Mouse (Mus musculus): Measurements from ENCODE around the gene Soga3.

Gene Soga3

GRCm38 (mm10) chr10:29143566-29144335 is at the start of gene Soga3:
TSS of gene Soga3 (plus strand) at chr10:29143839.
- peak; percentile 82 for DNase-seq (ENCODE audit: low spot score)

- peak; percentile 55 for DNase-seq (ENCODE audit: low spot score)
Observed at GRCm38 (mm10) chr10:29106962-29107361, 36.7 kb upstream of the Soga3 start.

GRCm38 (mm10) chr10:29142556-29143105 is 1.0 kb upstream of the Soga3 start:
- DNase-seq (ENCODE audit: low spot score), result peak; percentile 45

- peak; percentile 5 for DNase-seq (ENCODE audit: low spot score)
Observed at GRCm38 (mm10) chr10:29144612-29145405, 1.2 kb downstream of the Soga3 start.

GRCm38 (mm10) chr10:29146198-29146857 is 2.7 kb downstream of the Soga3 start:
- DNase-seq (ENCODE audit: low spot score), result peak; percentile 32

GRCm38 (mm10) chr10:29146858-29147640 is 3.4 kb downstream of the Soga3 start:
- DNase-seq (ENCODE audit: low spot score), result peak; percentile 84

GRCm38 (mm10) chr10:29147641-29147990 is 4.0 kb downstream of the Soga3 start:
- DNase-seq (ENCODE audit: low spot score), result no peak

GRCm38 (mm10) chr10:29148076-29148475 is 4.4 kb downstream of the Soga3 start:
- peak; percentile 25 for DNase-seq (ENCODE audit: low spot score)

GRCm38 (mm10) chr10:29155304-29155703 is 11.7 kb downstream of the Soga3 start:
- no peak for DNase-seq (ENCODE audit: low spot score)

GRCm38 (mm10) chr10:29161664-29162063 is 18.0 kb downstream of the Soga3 start:
- no peak for DNase-seq (ENCODE audit: low spot score)

GRCm38 (mm10) chr10:29173778-29174177 is 30.1 kb downstream of the Soga3 start:
- no peak for DNase-seq (ENCODE audit: low spot score)

GRCm38 (mm10) chr10:29175656-29176055 is 32.0 kb downstream of the Soga3 start:
- DNase-seq (ENCODE audit: low spot score), result peak; percentile 9

GRCm38 (mm10) chr10:29176881-29177280 is 33.2 kb downstream of the Soga3 start:
- no peak for DNase-seq (ENCODE audit: low spot score)

- DNase-seq (ENCODE audit: low spot score), result no peak
Observed at GRCm38 (mm10) chr10:29178003-29178402, 34.4 kb downstream of the Soga3 start.

GRCm38 (mm10) chr10:29180210-29180609 is 36.6 kb downstream of the Soga3 start:
- no peak for DNase-seq (ENCODE audit: low spot score)

- no peak for DNase-seq (ENCODE audit: low spot score)
Observed at GRCm38 (mm10) chr10:29181046-29181445, 37.4 kb downstream of the Soga3 start.

GRCm38 (mm10) chr10:29193769-29194168 is 50.1 kb downstream of the Soga3 start:
- no peak for DNase-seq (ENCODE audit: low spot score)

GRCm38 (mm10) chr10:29196811-29197210 is 53.2 kb downstream of the Soga3 start:
- DNase-seq (ENCODE audit: low spot score), result no peak

- no peak for DNase-seq (ENCODE audit: low spot score)
Observed at GRCm38 (mm10) chr10:29198642-29199041, 55.0 kb downstream of the Soga3 start, which contains the start of gene Gm49353. TSS of gene Gm49353 (plus strand) at chr10:29198954.

GRCm38 (mm10) chr10:29199835-29200234 is 56.2 kb downstream of the Soga3 start:
- no peak for DNase-seq (ENCODE audit: low spot score)

GRCm38 (mm10) chr10:29200609-29201008 is 57.0 kb downstream of the Soga3 start:
- no peak for DNase-seq (ENCODE audit: low spot score)
